Mouse (Mus musculus) retina, postnatal 7 days (tissue): ENCODE measurements at regions not wholly inside any gene's neighbourhood (a gene's known extent, or its start where the extent isn't known, plus 50 kb on each side); places are given as distances from the start of the nearest gene placed in this dataset.

Experiments used
- DNase-seq: peaks from one replicate; pipeline ENCODE4 v3.0.0-alpha.2; 2012; ENCODE audit warnings: low read depth, low spot score

DNA sequence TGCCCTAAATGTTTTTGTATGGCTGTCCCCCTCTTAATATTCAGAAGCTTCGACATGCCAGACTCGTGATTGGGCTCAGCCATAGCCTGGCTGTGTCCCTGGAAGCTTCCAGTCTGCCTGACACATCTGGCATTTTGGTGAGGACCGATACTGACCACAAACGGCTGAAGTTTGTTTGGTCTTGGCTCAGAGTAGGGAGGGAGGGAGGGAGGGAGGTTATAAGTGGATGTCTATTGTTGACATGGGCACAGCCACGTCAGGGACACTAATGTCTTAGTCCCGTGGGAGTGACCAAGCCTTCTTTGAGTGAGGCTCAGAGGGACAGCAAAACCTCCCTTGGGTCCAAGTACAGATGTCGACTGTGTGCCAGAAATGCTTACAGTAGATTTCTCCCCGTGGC lies 151.7 kb downstream of the Chst1 start:
- DNase-seq = no peak

DNA sequence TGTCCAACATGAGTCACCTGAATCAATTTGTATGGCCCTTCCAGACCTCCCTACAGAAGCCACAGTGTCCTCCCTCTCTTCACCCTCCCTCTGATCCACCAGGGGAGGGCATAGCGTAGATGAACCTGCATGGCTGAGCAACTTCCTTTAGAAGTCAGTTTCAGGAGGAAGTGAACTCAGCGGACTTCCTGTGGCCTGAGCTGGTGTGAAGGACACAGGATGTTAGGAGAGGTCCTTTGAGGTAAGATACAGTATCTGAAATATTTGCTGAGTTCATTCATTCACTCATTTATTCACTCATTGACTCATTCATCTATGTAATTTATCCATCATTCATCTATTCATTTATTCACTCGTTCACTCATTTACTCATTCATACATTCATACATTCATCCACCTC lies 152.6 kb downstream of the Chst1 start:
- no peak for DNase-seq

DNA sequence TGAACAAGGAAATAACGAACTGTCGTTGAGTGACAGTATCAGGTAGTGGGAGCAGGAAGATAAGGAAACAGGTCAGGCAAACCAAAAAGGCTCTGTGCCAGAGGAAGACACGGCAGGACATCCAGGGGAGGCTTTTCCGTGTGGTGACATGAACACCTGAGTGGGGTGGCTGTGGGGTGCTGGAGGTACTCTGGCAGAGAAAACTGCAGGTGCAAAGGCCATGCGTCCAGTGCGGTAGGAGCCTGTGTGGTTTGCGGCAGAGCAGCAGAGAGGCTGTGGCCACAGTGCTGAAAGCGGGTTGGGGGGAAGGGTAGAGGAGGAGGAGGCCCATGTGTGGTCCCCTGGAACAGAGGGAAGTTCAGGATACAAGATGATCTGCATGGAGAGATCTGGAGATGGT lies 153.3 kb downstream of the Chst1 start:
- no peak for DNase-seq

DNA sequence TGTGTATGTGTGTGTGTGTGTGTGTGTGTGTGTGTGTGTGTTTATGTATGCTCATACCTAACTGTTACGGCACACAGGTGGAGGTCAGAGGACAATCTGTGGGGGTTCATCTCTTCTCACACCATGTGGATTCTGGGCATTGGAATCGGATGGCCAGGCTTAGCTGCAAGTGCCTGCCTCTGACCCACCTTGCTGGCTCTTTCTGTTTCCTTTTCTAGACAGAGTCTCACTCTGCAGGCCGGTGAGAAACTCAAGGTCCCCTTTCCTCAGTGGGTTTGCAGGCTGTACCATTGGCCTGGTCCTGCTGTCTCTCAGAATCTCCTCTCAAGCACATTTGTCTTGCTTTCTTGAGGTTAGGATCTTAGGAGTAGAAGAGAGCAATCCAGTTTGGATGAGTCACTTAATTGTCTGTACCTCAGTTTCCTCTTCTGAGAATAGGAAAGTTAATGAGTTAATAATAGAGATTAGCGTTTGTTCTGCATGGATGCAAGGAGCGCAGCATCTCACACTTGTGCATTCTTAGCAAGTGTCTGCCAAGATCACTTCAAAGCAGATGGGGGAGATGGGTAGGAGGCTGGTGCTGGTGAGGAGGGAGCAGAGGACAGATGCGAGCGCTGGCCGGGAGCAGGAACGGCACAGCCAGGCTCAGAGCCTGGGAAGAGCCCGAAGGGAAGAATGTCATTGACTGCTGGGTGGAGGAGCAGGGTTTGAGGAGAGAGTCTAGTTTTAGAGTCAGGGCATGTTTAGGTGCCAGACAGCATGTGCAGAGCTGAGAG lies 155.2 kb downstream of the Chst1 start:
- DNase-seq = no peak

DNA sequence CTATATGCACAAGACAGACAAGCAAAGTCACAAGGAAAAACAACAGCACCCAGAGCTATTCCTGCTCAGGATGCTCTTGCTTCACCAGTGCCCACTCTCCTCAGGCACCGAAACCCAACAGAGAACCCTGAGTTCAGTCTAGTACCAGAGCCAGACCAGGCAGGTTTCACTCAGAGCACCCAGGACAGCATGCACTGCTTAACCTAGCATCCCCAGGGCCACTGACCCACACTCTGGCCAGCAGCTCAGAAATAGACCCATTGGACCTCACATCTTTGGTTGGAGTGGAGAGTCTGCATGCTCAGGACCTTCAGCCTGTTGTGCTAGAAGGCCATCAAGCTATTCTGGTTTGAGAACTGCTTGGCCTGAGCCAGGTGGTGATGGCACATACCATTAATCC lies 157.0 kb downstream of the Chst1 start:
- no peak for DNase-seq

DNA sequence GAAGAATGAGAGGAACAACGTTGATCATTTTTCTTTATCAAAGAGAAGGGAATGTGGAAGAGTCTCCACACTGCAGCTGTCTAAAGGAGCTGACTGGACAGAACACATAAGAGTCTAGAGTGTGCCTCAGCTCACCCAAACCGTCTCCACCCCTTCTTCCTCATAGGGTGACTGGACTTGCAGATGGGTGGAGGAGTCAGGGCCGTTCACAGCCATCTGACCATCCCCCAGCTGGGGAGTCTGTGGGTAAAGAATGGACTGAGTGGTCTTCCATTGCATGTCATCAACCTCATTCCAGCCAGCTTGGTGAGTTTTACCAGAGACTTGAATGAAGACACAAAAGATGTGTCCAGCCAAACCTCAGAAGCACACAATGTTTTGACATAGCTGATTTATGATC lies 156.1 kb upstream of the Syt13 start:
- DNase-seq = no peak

DNA sequence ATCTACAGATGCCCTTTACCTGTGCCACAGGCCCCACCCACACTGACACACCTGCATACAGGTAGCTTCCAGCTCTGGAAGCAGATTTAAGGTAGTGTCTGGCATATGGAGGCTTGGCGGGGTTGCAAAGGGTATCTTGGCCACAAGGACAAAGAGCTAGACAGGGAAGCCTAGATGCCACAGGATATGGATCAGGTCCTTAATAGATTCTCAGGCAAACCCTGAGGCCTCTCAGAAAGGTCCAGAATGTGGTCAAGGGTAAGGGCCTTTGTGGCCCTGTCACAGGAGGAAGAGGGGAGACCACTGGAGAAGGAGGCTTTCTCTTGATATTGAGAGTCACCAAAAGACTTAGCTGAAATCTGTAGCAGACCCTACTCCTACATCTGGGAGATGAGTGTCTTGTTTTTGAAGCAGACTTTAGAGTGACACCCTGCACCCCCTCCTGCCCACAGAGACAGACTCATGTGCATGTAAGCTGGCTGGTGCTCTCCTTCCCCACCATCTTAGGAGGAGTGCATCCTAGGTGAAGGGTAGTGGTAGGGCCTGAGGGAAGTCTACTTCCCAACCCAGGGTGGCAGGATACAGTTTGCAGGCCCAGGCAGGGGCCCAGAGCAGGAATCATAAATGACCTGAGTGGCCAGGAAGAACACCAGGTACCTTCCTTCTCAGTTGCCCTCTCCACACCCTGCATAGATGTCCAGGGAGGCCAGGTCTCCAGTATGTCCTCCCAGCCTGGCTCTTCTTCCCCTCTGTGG lies 150.8 kb upstream of the Syt13 start:
- no peak for DNase-seq

DNA sequence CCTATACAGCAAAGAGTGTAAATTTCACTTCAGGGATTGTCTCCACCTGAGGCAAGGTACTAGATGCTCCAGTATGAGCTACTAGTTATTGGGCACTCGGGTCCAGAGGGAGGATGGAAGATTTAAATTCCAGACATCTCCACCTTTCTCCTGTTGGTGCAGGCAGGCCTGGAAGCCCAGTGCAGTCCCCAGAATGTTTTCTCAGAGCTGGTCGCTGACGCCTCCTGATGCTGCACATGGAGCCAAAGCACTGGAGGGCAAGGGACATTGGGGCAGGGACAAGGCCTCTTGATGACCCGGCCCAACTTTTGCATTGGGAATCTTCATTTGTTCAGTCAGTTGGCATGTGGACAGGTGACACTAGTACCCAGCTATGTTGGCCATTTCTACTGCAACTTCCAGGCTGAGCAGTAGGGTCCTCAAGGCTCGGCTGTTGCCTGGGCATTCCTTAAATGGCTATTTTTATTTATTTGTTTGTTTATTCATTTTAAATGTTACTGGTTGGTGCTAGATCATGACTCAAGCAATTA lies 147.4 kb upstream of the Syt13 start:
- no peak for DNase-seq

DNA sequence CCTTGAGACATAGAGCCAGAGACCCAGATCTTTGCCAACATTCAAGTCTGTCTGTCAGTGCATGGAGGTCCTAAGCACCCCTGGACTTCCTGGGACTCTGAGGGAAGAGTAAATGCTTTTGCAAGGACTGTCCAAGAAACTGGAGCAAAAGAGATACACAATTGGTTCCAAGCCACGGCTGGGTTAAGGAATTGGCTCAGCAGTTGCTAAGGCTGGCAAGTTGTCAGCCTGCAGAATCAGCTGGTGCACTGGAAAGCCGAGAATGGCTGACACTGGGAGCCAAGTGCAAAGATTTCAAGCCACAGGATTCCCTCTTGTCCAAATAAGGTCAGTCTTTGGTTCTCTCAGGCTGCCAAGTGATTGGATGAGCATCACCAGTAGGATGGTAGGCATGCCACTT lies 146.8 kb upstream of the Syt13 start:
- DNase-seq = no peak

DNA sequence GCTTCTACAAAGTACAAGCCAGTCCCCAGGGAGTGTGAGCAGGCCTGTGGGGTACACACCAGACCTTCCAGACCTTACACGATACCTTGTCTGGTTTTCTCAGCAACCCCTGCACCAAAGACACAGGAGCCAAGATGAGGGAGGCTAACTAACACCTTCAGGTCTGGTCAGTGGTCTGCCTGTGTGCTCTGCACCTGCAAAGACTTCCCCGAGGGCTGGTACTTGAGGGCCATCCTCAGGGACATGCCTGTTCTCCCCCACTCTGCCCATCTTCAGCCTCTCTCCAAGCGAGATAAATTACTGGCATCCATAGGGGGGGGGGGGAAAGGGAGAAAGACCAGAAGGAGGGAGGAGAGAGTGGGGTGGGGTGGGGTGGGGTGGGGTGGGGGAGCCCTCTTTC lies 145.8 kb upstream of the Syt13 start:
- DNase-seq = no peak

DNA sequence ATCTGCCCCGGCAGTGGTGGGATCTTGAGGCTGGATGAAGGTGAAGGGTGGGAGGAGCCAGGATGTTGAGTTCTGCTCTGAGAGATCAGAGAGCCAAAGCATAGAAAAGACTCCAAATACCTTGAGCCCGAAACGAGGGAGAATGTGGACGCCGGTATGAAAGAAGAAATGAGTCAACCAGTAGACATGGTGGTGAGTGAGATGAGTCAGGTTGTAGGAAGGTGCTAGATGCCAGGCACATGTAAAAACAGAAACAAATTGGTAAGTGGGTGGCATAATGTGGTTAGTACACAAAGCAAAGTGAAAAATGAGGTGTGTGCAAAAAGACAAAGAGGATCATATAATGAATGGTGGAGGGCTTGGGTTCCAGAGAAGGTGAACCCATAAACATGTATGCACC lies 144.8 kb upstream of the Syt13 start:
- DNase-seq = no peak

DNA sequence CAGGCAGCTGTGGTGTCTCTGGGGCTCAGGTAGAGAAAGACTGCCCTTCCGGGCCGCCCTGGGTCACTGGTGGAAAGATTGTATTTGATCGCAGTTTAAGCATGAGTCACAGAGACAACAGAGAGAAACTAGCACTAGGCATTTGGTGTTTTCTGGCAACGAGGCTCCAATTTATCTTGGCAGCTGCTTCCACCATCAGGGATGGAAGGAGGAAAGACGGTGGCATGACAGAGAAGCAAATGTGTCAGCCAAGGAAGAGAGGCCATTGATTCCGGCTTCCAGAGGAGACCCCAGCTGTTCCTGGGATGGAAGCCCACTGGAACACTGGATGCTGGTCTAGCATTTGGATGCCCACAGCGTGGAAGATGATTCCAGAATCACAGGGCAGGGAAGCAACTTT lies 142.3 kb upstream of the Syt13 start:
- no peak for DNase-seq

DNA sequence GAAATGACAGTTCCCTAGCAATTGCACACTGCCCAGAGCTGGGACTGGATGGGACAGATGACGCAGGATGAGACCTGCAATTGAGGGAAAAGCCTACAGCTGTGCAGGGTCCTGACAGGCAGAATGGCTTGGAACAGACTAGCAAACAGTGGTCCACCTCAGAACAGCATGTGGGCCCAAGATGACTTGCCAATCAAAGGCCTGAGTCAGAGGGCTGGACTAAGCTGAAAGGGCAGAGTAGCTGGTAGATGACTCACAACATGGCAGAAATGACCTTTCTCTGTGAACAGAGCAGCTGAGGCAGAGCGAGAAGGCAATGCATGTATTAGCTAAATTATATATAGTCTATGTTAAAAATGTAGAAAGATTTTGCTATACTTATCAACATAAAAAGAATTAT lies 138.4 kb upstream of the Syt13 start:
- DNase-seq = no peak

DNA sequence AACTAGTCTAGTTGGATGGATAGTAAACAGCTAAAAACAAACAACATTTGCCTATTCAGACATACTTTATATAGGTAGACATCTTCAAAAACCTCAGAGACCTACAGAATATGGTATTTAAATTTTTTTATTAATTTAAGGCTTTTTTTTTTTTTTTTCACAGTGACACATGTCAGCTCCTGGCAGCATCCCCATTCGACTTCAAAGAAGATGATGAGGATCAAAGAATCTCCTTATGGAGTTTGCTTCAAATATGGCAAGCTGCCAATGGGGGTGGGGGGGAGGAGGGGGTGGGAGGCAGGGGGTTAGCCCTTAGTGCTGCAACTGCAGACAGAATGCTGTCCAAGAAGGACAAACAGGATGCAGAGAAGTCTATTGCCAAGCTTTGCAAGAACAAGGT lies 135.8 kb upstream of the Syt13 start:
- DNase-seq = no peak

DNA sequence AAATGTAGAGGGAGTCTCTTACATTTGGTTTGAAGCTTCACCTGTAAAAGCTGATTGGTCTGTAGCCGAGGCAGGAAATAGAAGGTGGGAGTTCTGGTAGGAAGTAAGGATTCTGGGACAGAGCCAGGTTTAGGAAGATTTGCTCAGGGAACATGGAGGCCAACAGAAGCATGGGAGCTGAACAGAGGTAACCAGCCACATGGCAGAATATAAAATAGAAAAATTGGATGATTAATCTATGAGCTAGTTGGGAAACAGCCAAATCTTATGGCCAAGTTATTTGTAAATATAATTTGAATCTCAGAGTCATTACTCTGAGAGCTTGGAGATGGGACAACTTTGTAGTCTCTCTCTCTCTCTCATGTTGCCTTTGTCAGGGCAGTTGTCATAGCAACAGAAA lies 134.9 kb upstream of the Syt13 start:
- no peak for DNase-seq

DNA sequence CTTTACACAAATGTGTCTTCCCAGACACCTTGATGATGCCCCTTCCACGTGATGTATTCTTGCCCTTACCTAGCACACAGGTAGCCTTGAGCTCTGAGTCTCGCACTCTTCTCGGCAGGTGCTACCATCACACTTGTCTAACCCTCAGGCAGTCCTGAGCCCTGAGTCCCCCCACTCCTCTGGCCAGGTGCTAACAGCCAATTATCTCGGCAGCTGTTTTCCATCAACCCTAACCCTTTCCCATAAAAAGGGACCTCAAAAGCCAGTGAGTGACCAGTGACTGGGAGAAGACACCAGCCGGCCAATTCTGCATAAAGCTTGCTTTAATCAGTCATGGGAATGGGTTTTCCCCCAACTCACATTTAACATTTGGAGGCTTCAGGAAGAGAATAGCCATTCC lies 133.4 kb upstream of the Syt13 start:
- DNase-seq = no peak

DNA sequence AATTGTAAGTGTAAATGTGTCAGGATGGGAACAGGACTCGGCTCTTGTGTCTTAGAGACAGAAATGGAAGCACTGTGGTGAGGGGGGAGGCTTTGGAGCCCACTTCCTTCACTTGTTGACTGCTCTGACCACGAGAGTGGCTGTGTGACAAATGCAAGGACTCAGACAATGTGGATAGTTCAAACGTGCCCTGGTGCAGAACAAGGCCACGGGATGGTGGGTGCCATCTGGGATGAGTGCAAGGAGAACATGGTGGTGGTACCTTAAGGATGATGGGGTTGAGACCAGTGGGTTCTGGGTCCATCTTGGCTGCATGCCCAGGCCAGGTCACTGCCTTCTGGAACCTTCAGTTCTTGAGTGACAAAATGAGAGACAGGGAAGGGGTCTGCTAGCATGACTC lies 132.3 kb upstream of the Syt13 start:
- DNase-seq = no peak

DNA sequence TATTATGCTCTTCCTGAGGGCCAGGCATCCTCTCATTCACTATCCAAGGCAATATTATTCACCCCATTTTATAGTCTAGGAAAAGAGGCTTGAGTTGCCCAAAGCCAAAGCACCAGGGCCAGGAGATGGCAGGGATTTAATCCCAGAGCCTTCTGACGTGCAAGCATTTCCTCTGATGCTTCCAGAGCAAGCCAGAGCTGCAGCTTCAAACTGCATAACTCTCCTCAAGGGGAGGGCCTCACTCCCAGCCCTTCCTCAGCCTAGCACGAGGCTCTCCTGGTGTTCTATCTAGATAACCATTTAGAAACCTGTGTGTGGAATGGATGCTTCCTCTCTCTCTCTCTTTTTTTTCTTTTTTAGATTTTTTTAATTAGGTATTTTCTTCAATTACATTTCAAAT lies 130.0 kb upstream of the Syt13 start:
- DNase-seq = no peak

DNA sequence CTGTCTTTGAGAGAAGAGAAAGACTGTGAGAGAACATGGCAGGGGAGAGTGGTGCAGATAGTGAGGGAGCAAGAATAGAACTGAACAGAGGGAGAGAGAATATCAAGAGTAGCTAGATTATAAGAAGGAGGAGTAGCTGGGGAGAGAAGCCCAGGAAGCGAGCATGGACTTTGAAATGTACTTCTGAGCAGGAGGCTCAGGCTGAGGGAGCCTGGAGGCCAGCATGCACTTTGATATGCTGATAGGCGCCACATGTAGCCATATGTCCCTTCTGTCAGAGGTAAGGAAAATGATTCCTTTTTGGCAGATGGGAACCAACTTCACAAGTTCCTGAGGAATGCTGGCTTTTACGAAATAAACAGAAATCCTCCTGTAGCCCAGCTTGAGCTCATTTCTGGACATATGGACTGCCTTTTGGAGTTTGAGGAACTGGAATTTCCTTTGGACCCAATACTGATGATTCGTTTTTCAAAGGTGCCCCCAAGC lies 126.9 kb upstream of the Syt13 start:
- no peak for DNase-seq

DNA sequence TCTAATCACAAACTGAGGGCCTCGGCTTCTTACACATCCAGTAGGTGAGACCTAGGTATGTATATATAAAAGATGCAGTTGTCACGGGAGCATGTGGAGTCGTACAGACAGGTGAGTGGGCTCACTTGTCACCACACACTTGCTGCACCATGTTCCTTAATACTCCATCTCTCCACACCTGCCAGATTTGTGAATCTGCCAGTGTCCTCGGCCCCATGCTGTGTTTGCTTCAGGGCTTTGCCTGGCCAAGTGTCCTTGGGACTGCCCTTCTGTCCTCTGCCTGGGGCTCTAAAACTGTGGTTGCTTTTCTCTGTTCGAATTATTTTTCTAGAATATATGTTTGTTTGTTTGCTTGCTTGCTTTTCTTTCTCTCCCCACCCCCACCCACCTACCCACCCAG lies 126.0 kb upstream of the Syt13 start:
- DNase-seq = no peak

DNA sequence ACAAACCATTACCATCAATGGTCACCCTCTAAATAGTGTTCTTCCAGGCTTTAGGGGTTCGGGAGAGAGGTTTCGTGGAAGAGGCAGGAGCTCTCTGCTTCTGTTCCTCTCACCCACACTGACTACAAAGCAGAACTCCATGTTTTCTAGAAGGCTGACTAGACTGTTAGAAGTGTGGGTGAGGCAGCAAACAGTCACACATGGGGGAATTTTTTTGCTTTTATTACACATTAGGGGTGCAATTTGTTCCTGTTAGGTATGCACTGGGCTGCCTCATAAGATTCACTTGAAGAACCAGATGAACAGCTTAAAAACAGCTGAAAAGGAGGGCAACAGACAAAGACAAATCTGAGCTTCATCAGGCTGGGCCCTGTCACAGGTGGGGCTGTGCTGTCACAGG lies 124.5 kb upstream of the Syt13 start:
- no peak for DNase-seq

DNA sequence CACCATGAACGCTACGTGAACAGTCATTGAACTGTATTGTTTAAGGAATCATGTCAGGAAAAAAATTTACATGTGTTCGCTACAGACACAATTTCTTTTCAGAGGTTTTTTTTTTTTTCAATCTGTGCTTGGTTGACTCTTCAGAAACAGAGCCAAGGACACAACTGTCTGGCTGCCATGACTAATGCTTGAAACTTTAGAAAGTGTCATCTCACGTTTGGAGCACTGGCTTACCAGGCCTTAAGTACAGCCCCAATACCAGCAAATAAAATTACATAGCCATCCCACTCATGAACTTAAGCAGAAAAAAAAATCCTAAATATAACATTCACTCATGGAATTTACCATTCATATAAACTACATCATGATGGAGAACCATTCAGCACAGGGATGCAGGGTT lies 115.1 kb upstream of the Syt13 start:
- no peak for DNase-seq

DNA sequence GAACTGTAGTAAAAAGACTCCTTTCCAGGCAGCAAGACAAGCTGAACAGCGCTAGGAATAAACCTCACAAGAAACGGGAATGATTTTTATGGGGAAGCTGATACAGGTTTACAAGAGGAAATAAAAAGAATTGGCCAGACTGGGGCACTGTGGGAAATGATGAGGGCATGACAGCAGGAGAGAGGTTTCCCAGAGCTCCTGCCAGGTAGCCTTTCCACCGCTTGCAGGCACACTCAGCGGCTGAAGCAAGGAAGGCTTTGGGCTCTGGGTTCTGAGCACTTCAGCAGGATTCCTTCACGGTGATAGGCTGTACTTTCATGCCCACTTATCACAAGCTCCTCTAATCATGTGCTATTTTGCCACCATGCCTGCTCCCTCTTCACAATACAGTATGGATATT lies 114.2 kb upstream of the Syt13 start:
- DNase-seq = no peak
